Mouse (Mus musculus) lung, postnatal 0 days (tissue): ENCODE measurements around the gene Rybp. TPM values are rescaled to one million over a fixed set of nuclear protein-coding genes. Genes with fewer than 3 reads are reported as not detected.

Experiments used
- ATAC-seq: fragments of 200-750 bp; cut with Nextera tagmentation; 2 replicates; pipeline ENCODE4 v1.8.0; 2017; ENCODE audit warnings: moderate library complexity
- DNase-seq: peaks from one replicate; pipeline ENCODE4 v3.0.0-alpha.2; 2016; ENCODE audit warnings: low spot score
- H3K27ac ChIP-seq: fragments of 300-500 bp; sonication (generic); 2 replicates; pipeline ENCODE4 v1.5.1; 2014; ENCODE audit warnings: antibody characterized with exemption, mild to moderate bottlenecking, low read length, mixed read lengths
- H3K27me3 ChIP-seq: fragments of 300-500 bp; sonication (generic); replicated peaks from 2 replicates; pipeline ENCODE4 v1.6.1; 2014; ENCODE audit warnings: low read length, mixed read lengths; ENCODE audit not compliant: insufficient read depth
- H3K36me3 ChIP-seq: fragments of 300-500 bp; sonication (generic); 2 replicates; pipeline ENCODE4 v1.6.1; 2014; ENCODE audit warnings: low read length, mixed read lengths; ENCODE audit not compliant: insufficient read depth
- H3K4me1 ChIP-seq: fragments of 300-500 bp; sonication (generic); 2 replicates; pipeline ENCODE4 v1.6.1; 2014; ENCODE audit warnings: antibody characterized with exemption, low read depth, low read length, mixed read lengths; ENCODE audit not compliant: insufficient read depth
- H3K4me2 ChIP-seq: fragments of 300-500 bp; sonication (generic); replicated peaks from 2 replicates; pipeline ENCODE4 v1.6.1; 2014; ENCODE audit warnings: low read depth, mild to moderate bottlenecking, low read length, moderate library complexity, mixed read lengths
- H3K4me3 ChIP-seq: fragments of 300-500 bp; sonication (generic); 2 replicates; pipeline ENCODE4 v1.5.1; 2014; ENCODE audit warnings: low read depth, low read length
- H3K9ac ChIP-seq: fragments of 300-500 bp; sonication (generic); replicated peaks from 2 replicates; pipeline ENCODE4 v1.6.1; 2014; ENCODE audit warnings: low read depth, mild to moderate bottlenecking
- H3K9me3 ChIP-seq: fragments of 300-500 bp; sonication (generic); 2 replicates; pipeline ENCODE4 v1.6.1; 2016; ENCODE audit warnings: low read length, mixed read lengths
- CTCF ChIP-seq: IDR thresholded peaks from 2 replicates; pipeline ENCODE4 v1.5.1; 2016; ENCODE audit warnings: antibody characterized with exemption, mild to moderate bottlenecking
- EP300 ChIP-seq: IDR thresholded peaks from 2 replicates; pipeline ENCODE4 v1.6.1; 2016; ENCODE audit warnings: antibody characterized with exemption, mild to moderate bottlenecking, control low read depth
- WGBS: fragments of 180-500 bp; shearing (Covaris S2); extraction: QIAGEN DNeasy Blood & Tissue Kit; methylation state at CpG from one replicate; pipeline ENCODE4 v1.1.7; 2014; 5-methylcytosine and 5-hydroxymethylcytosine counted together
- polyA plus RNA-seq: library from polyadenylated mRNA; unstranded; fragments of >200 nt; fragmentation: Nextera tagmentation; extraction: Ambion mirVana; gene quantifications from 2 replicates; pipeline ENCODE4 v1.2.1, GENCODE M21; 2015

The Rybp gene
- polyA plus RNA-seq, 1 experiment from 2014 or later: 16.6 TPM

DNA sequence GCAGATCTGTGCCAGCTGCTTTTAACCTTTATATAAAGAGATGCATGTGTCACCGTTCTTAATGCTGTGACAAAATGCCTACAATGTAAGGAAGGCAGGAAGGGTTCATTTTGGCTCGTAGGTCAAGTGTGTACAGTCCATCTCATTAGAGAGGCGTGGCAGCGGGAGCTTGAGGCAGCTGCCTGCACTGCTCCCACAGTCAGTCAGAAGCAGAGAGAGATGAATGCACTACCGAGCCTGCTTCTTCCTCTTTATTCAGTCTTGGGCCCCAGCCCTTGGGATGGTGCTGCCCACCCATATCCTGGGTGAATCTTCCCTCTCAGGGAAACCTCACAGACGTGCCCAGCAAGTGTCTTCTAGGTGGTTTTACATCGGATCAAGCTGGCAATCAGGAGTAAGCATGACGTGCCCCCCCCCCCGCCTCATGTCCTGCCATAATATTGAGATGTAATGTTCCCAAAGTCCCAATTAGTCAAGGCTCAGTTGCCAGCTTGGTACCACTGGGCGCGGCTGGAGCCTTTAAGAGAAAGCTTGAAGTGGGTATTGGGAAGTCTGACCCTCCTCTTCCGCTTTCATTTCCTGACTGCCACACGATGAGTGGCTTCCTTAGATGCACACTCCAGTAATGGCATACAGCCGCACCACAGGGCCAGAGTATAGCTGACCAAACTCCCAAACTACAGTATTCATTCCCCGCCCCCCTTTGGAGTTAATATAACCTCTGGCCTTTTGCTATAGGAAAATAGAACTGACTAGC, 96.3 kb downstream of the Rybp start:
- Histone ChIP-seq H3K27ac (no peak overlapping the region), H3K27me3 (no peaks in the 10 kb centered on the region), H3K9ac (no peak overlapping the region), H3K36me3 (no peaks in the 10 kb centered on the region), H3K4me2 (no peak overlapping the region), H3K9me3 (no peaks in the 10 kb centered on the region), H3K4me1 (peaks cover 19% of the 10 kb centered on the region), H3K4me3 (no peak overlapping the region)
- no peak for ATAC-seq
- DNase-seq: no peak
- WGBS: 67% methylated on average over 15 of the region's 15 CpGs
- no peak for TF ChIP-seq CTCF
- TF ChIP-seq EP300: no peak

DNA sequence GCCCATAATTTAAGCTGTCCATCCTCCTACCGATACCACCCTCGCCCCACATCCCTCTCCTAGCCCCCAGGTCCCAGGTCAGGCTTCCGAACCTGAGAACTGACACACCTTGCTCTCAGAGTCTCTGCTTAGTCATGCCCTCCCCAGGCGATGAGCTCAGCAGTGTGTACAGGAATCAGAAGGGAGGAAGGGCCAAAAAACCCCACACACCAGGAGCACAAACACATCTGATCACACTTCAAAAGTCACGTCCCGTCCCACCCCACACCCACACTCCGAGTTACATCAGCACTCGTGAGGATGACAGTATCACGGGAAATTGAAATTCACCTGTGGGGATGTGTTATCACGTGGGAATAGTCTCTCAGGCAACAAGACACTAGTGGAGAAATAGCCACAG, 97.0 kb downstream of the Rybp start:
- WGBS: 84% methylated on average over 10 of the region's 10 CpGs
- DNase-seq (no peak), ATAC-seq (no peak)
- H3K4me1 ChIP-seq: peaks cover 12% of the 10 kb centered on the region; the same call in 1 of the 2 replicates
- H3K9me3 ChIP-seq: no peaks in the 10 kb centered on the region
- H3K9ac ChIP-seq: no peak overlapping the region
- no peaks in the 10 kb centered on the region for H3K27me3 ChIP-seq
- H3K4me2 ChIP-seq: no peak overlapping the region
- H3K36me3 ChIP-seq: no peaks in the 10 kb centered on the region
- no peak for TF ChIP-seq CTCF
- TF ChIP-seq EP300: no peak
- no peak overlapping the region for H3K4me3 ChIP-seq
- no peak overlapping the region for H3K27ac ChIP-seq

DNA sequence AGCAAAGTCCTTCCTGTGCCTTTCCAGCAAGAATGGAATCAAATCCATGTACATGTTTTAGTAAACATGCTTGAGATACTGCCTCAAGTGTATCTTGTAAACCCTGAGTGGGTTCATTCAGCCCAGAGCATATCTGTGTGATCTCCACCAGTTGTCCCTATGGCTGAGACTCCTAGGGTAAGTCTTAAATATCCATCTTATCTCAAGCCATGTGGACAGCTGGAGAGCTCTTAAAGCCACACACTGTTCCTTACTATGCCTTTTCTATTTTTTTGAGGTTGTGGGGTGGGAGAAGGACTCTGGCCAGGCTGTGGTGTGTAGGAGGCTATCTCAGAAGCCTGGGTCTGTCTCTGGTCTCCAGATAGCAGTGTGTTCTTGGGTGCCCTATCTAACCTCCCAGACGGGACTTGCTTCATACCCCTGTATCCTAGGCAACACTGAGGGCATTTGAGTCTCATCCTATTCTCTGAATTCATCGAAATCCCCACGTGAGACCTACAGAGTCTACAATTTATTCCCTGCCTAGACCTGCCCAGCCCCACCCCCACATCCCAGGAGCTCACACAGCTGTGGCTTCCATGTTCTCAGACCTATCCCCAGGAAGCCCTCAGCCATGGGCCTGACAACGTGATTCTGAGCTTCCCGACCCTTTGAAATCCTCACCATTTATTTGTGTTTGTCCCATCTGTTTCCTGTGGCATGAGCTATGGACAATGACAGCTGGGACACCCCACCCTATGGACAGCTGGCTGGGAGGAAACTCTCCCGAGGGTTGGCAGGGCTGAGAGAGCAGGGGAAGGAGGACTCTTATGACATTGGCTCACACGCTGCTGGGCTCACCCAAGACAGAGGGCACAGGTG, 98.2 kb downstream of the Rybp start:
- Histone ChIP-seq H3K4me1 (peaks cover 4% of the 10 kb centered on the region; the same call in 1 of the 2 replicates), H3K27ac (0 out of 2 replicates have a peak overlapping the region, but pooled peaks have one; percentile 38), H3K4me3 (no peak overlapping the region), H3K9me3 (no peaks in the 10 kb centered on the region), H3K4me2 (no peak overlapping the region), H3K27me3 (no peaks in the 10 kb centered on the region), H3K9ac (no peak overlapping the region), H3K36me3 (no peaks in the 10 kb centered on the region)
- ATAC-seq: peak; percentile 87
- DNase-seq: peak; percentile 76
- WGBS: 36% methylated on average over 7 of the region's 7 CpGs
- TF ChIP-seq CTCF (no peak), EP300 (peak; percentile 77)

DNA sequence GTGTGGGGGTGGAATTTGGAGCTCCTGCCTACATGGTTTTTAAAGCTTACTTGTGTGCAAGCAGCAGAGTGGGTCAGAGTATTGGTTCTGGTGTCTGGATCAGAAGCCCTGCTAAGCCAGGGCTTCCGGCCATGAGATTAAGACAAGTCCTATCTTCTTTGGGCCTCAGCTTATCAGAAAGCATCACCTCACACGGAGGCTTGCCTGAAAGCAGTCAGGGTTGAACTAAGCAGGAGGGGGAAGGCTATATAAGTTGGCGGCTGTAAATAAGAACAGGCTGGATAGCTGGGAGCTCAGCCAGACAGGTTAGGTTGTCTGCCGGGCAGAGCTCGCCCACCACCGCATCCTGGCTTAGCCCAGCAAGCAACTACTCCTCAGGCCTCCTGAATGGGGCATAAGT, 99.5 kb downstream of the Rybp start:
- H3K9ac ChIP-seq: no peak overlapping the region
- H3K27ac ChIP-seq: no peak overlapping the region
- no peak for TF ChIP-seq EP300
- no peaks in the 10 kb centered on the region for H3K9me3 ChIP-seq
- H3K36me3 ChIP-seq: no peaks in the 10 kb centered on the region
- ATAC-seq: no peak
- no peak overlapping the region for H3K4me2 ChIP-seq
- 72% methylated on average over 6 of the region's 6 CpGs for WGBS
- no peak for DNase-seq
- no peaks in the 10 kb centered on the region for H3K27me3 ChIP-seq
- no peak overlapping the region for H3K4me3 ChIP-seq
- H3K4me1 ChIP-seq: peaks cover 4% of the 10 kb centered on the region; the same call in 1 of the 2 replicates

DNA sequence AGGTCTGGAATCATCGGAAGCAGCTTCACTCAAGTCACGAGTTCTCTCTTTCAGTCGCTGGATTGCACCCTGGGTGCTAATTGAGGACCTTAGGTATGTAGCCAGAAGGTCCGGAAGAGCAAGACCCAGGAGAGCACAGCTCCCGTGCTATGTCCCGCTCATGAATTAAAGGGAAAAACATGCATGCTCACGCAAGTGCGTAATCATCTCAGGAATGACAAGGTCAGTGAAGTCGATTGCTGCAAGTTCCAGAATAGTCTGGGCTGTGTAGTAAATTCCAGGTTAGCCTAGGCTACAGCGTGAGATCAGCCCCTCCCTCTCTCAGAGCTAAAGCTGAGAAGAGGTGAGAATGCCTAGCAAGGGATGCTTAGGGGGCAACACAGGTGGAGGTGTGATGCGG, 100.5 kb downstream of the Rybp start:
- H3K27ac ChIP-seq: no peak overlapping the region
- ATAC-seq: no peak
- H3K4me2 ChIP-seq: no peak overlapping the region
- H3K4me1 ChIP-seq: peaks cover 4% of the 10 kb centered on the region; the same call in 1 of the 2 replicates
- WGBS: 79% methylated on average over 11 of the region's 11 CpGs
- H3K27me3 ChIP-seq: no peaks in the 10 kb centered on the region
- TF ChIP-seq CTCF: no peak
- TF ChIP-seq EP300: no peak
- H3K9ac ChIP-seq: no peak overlapping the region
- no peak for DNase-seq
- no peaks in the 10 kb centered on the region for H3K9me3 ChIP-seq
- H3K4me3 ChIP-seq: no peak overlapping the region
- no peaks in the 10 kb centered on the region for H3K36me3 ChIP-seq

DNA sequence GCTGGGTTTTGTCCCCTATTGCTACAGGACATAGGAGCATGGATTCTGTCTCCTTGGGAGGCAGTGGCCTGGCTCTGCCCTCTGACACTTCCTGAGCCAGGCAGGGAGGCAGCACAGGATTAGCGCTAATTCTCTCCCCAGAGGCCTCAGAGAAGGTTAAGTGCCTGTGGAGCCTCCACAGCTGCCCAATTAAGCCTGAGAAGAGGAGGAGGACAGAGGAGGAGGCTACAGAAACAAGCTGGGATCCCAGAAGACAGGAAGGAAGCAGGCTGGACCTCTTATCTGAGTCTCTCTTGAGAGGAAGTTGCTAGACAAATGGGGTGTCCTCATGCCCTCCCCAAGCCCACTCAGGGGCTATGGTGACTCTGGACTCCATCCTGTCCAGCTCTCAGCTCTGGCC, 101.8 kb downstream of the Rybp start:
- Histone ChIP-seq H3K4me1 (peaks cover 4% of the 10 kb centered on the region; the same call in 1 of the 2 replicates), H3K27me3 (no peaks in the 10 kb centered on the region), H3K36me3 (no peaks in the 10 kb centered on the region), H3K4me2 (no peak overlapping the region), H3K9me3 (no peaks in the 10 kb centered on the region), H3K27ac (no peak overlapping the region), H3K9ac (no peak overlapping the region), H3K4me3 (no peak overlapping the region)
- 13% methylated on average over 1 of the region's 1 CpGs for WGBS
- TF ChIP-seq EP300 (0 out of 2 replicates have a peak, but pooled peaks have one; percentile 20), CTCF (no peak)
- peak; percentile 28 for DNase-seq
- no peak for ATAC-seq
